Mouse (Mus musculus) liver, embryonic 12.5 days (tissue): ENCODE data around the gene Gm13083. TPM values are rescaled to one million over a fixed set of nuclear protein-coding genes. Genes with fewer than 3 reads are reported as not detected.
"Not testable (repeated sequence)": the region's sequence is repeated elsewhere in the genome, so short reads cannot be mapped to it uniquely, and the experiment has no call there.

Experiments
- ATAC-seq: fragments of 200-750 bp; cut with Nextera tagmentation; 2 replicates; pipeline ENCODE4 v1.8.0; 2017; ENCODE audit warnings: moderate number of reproducible peaks, mild to moderate bottlenecking, moderate library complexity
- H3K27ac ChIP-seq: fragments of 300-500 bp; sonication (generic); 2 replicates; pipeline ENCODE4 v1.5.1; 2016; ENCODE audit warnings: mild to moderate bottlenecking
- H3K27me3 ChIP-seq: fragments of 300-500 bp; sonication (generic); replicated peaks from 2 replicates; pipeline ENCODE4 v1.6.1; 2016; ENCODE audit warnings: mild to moderate bottlenecking, moderate library complexity
- H3K36me3 ChIP-seq: fragments of 300-500 bp; sonication (generic); 2 replicates; pipeline ENCODE4 v1.6.1; 2016; ENCODE audit warnings: mild to moderate bottlenecking, moderate library complexity
- H3K4me1 ChIP-seq: fragments of 300-500 bp; sonication (generic); 2 replicates; pipeline ENCODE4 v1.6.1; 2016
- H3K4me2 ChIP-seq: fragments of 300-500 bp; sonication (generic); 2 replicates; pipeline ENCODE4 v1.6.1; 2016; ENCODE audit warnings: mild to moderate bottlenecking, moderate library complexity
- H3K4me3 ChIP-seq: fragments of 300-500 bp; sonication (generic); 2 replicates; pipeline ENCODE4 v1.5.1; 2016; ENCODE audit warnings: mild to moderate bottlenecking, moderate library complexity
- H3K9ac ChIP-seq: fragments of 300-500 bp; sonication (generic); 2 replicates; pipeline ENCODE4 v1.6.1; 2016; ENCODE audit warnings: mild to moderate bottlenecking, moderate library complexity
- H3K9me3 ChIP-seq: fragments of 300-500 bp; sonication (generic); replicated peaks from 2 replicates; pipeline ENCODE4 v1.6.1; 2016; ENCODE audit warnings: mild to moderate bottlenecking, moderate library complexity
- WGBS: fragments of 180-500 bp; shearing (Covaris S2); methylation state at CpG from one replicate; pipeline ENCODE4 v1.1.7; 2016; ENCODE audit not compliant: insufficient replicate concordance; 5-methylcytosine and 5-hydroxymethylcytosine counted together
- polyA plus RNA-seq: library from polyadenylated mRNA; unstranded; fragments of >200 nt; fragmentation: Nextera tagmentation; extraction: Ambion mirVana; gene quantifications from 2 replicates; pipeline ENCODE4 v1.2.1, GENCODE M21; 2016

Gm13083 gene
- polyA plus RNA-seq: not detected in 2 replicates

GRCm38 (mm10) chr4:143614703-143615102, at the start of gene Gm13083:
Gene Gm13083, plus strand, starts transcription at chr4:143615003.
- H3K4me1 ChIP-seq, H3K4me3 ChIP-seq, H3K9me3 ChIP-seq, H3K4me2 ChIP-seq, ATAC-seq, H3K9ac ChIP-seq, H3K27ac ChIP-seq, H3K27me3 ChIP-seq, H3K36me3 ChIP-seq: not testable (repeated sequence)

GRCm38 (mm10) chr4:143611927-143612326, 2.9 kb upstream of the Gm13083 start:
- H3K4me2 ChIP-seq, H3K4me3 ChIP-seq, H3K36me3 ChIP-seq, H3K9me3 ChIP-seq, H3K9ac ChIP-seq, H3K27ac ChIP-seq, H3K4me1 ChIP-seq, H3K27me3 ChIP-seq, ATAC-seq: not testable (repeated sequence)
- 77% methylated on average over 9 of the region's 9 CpGs for WGBS

GRCm38 (mm10) chr4:143618101-143618500, 3.3 kb downstream of the Gm13083 start:
- 63% methylated on average over 4 of the region's 4 CpGs for WGBS

GRCm38 (mm10) chr4:143657146-143657545, 42.3 kb downstream of the Gm13083 start, which contains the start of gene Gm13088:
Gene Gm13088, minus strand, starts transcription at chr4:143657246.
- H3K4me1 ChIP-seq, H3K36me3 ChIP-seq, H3K9me3 ChIP-seq, H3K27ac ChIP-seq, H3K4me2 ChIP-seq, H3K9ac ChIP-seq, ATAC-seq, H3K27me3 ChIP-seq, H3K4me3 ChIP-seq: not testable (repeated sequence)

More at GRCm38 (mm10) chr4:143618101-143618500, 3.3 kb downstream of the Gm13083 start:
- not testable (repeated sequence) for ATAC-seq, H3K4me3 ChIP-seq, H3K9me3 ChIP-seq, H3K9ac ChIP-seq, H3K4me1 ChIP-seq, H3K27ac ChIP-seq, H3K4me2 ChIP-seq, H3K27me3 ChIP-seq, H3K36me3 ChIP-seq

Other genes with a start within 250 kb of the Gm13083 start
- not detected in 2 replicates for gene Pramel1, start 220.6 kb upstream of the Gm13083 start, polyA plus RNA-seq
- gene Pramef8, start 202.6 kb upstream of the Gm13083 start, polyA plus RNA-seq: 5.3 and 6.0 TPM in 2 replicates
- not detected in 2 replicates for gene Oog4, start 164.7 kb upstream of the Gm13083 start, polyA plus RNA-seq
- gene Gm13043, start 103.7 kb upstream of the Gm13083 start, polyA plus RNA-seq: not detected in 2 replicates
- gene Gm13040, start 79.0 kb upstream of the Gm13083 start, polyA plus RNA-seq: not detected in 2 replicates
- not detected in 2 replicates for gene BC080695, start 63.3 kb upstream of the Gm13083 start, polyA plus RNA-seq
- gene Gm13057, start 63.3 kb upstream of the Gm13083 start, polyA plus RNA-seq: not detected in 2 replicates
- gene Gm13088, start 42.2 kb downstream of the Gm13083 start, polyA plus RNA-seq: not detected in 2 replicates
- not detected in 2 replicates for gene Gm13089, start 87.7 kb downstream of the Gm13083 start, polyA plus RNA-seq
- gene Gm13078, start 104.5 kb downstream of the Gm13083 start, polyA plus RNA-seq: not detected in 2 replicates
- gene Gm13023, start 174.3 kb downstream of the Gm13083 start, polyA plus RNA-seq: not detected in 2 replicates
- gene Gm13084, start 201.1 kb downstream of the Gm13083 start, polyA plus RNA-seq: not detected in 2 replicates
- not detected in 2 replicates for gene Gm13103, start 231.5 kb downstream of the Gm13083 start, polyA plus RNA-seq